Mouse (Mus musculus): ENCODE data around the gene Arrdc2. TPM values are rescaled to one million over a fixed set of nuclear protein-coding genes. Genes with fewer than 3 reads are reported as not detected.

Arrdc2 gene
- polyA plus RNA-seq, 1 experiment from 2014 or later, result 7.2 TPM

DNA sequence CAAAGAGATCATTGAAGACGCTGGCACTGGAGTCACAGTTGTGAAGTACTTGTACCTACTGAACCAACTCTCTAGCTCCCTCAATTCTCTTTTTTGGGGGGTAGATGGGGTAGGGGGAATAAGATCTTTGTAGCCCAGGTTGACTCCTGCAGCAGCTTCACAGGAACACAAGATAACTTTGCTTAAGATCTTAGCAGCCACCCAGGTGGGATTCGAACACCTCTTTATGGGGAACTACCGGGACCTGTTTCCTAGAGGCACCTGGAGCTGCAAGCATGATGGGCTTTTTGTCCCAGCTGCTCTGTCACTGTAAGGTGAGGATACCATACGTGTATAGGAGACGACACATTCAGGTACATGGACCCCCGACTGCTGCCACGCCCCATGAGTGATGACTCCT lies 27.0 kb upstream of the Arrdc2 start:
- 87% methylated on average over 7 of the region's 7 CpGs for WGBS
- H3K4me1 ChIP-seq (replicated peaks; ENCODE audit: control insufficient read depth, insufficient read depth, low read length), result peaks cover 48% of the 10 kb centered on the region
- no peak for DNase-seq (ENCODE audit: low spot score)

GRCm38 (mm10) chr8:70866001-70866520 lies 26.5 kb upstream of the Arrdc2 start:
- Histone ChIP-seq H3K9ac (peak overlapping the region; percentile 60), H3K27ac (peak overlapping the region; percentile 92), H3K4me3 (replicated peaks; ENCODE audit: low read length) (peak overlapping the region; percentile 20), H3K27me3 (ENCODE audit: control insufficient read depth, insufficient read depth, low read length) (no peaks in the 10 kb centered on the region), H3K36me3 (replicated peaks; ENCODE audit: control insufficient read depth, insufficient read depth) (peaks cover 7% of the 10 kb centered on the region; the same call in 1 of the 2 replicates), H3K9me3 (ENCODE audit: control insufficient read depth, low read length) (no peaks in the 10 kb centered on the region), H3K4me2 (replicated peaks) (peak overlapping the region; percentile 63), H3K4me1 (replicated peaks; ENCODE audit: control insufficient read depth, insufficient read depth, low read length) (peaks cover 48% of the 10 kb centered on the region)
- peak; percentile 5 for ATAC-seq (ENCODE audit: low FRiP score)
- no peak for DNase-seq (ENCODE audit: low spot score)
- 8% methylated on average over 12 of the region's 12 CpGs for WGBS

More for the DNA sequence above, 27.0 kb upstream of the Arrdc2 start:
- no peak for ATAC-seq (ENCODE audit: low FRiP score)
- Histone ChIP-seq H3K27ac (peak overlapping the region; percentile 92), H3K36me3 (replicated peaks; ENCODE audit: control insufficient read depth, insufficient read depth) (peaks cover 7% of the 10 kb centered on the region; the same call in 1 of the 2 replicates), H3K4me2 (replicated peaks) (no peak overlapping the region), H3K27me3 (ENCODE audit: control insufficient read depth, insufficient read depth, low read length) (no peaks in the 10 kb centered on the region), H3K9me3 (ENCODE audit: control insufficient read depth, low read length) (no peaks in the 10 kb centered on the region), H3K9ac (peak overlapping the region; percentile 60; the same call in 1 of the 2 replicates), H3K4me3 (replicated peaks; ENCODE audit: low read length) (no peak overlapping the region)

GRCm38 (mm10) chr8:70865350-70866000 lies 26.0 kb upstream of the Arrdc2 start:
- Histone ChIP-seq H3K27me3 (ENCODE audit: control insufficient read depth, insufficient read depth, low read length) (no peaks in the 10 kb centered on the region), H3K27ac (peak overlapping the region; percentile 96), H3K4me2 (replicated peaks) (peak overlapping the region; percentile 79), H3K4me1 (replicated peaks; ENCODE audit: control insufficient read depth, insufficient read depth, low read length) (peaks cover 48% of the 10 kb centered on the region), H3K9ac (peak overlapping the region; percentile 75), H3K9me3 (ENCODE audit: control insufficient read depth, low read length) (no peaks in the 10 kb centered on the region), H3K36me3 (replicated peaks; ENCODE audit: control insufficient read depth, insufficient read depth) (peaks cover 7% of the 10 kb centered on the region; the same call in 1 of the 2 replicates), H3K4me3 (replicated peaks; ENCODE audit: low read length) (peak overlapping the region; percentile 44)
- WGBS, result under 1% methylated on average over 46 of the region's 46 CpGs
- DNase-seq (ENCODE audit: low spot score), result peak; percentile 100
- peak; percentile 89 for ATAC-seq (ENCODE audit: low FRiP score)

GRCm38 (mm10) chr8:70864712-70865221 lies 25.2 kb upstream of the Arrdc2 start:
- Histone ChIP-seq H3K9ac (peak overlapping the region; percentile 75), H3K4me2 (replicated peaks) (peak overlapping the region; percentile 79), H3K9me3 (ENCODE audit: control insufficient read depth, low read length) (no peaks in the 10 kb centered on the region), H3K36me3 (replicated peaks; ENCODE audit: control insufficient read depth, insufficient read depth) (peaks cover 7% of the 10 kb centered on the region; the same call in 1 of the 2 replicates), H3K27me3 (ENCODE audit: control insufficient read depth, insufficient read depth, low read length) (no peaks in the 10 kb centered on the region), H3K4me1 (replicated peaks; ENCODE audit: control insufficient read depth, insufficient read depth, low read length) (peaks cover 48% of the 10 kb centered on the region), H3K4me3 (replicated peaks; ENCODE audit: low read length) (peak overlapping the region; percentile 44), H3K27ac (peak overlapping the region; percentile 96)
- WGBS, result under 1% methylated on average over 24 of the region's 24 CpGs
- DNase-seq (ENCODE audit: low spot score) (peak; percentile 60), ATAC-seq (ENCODE audit: low FRiP score) (peak; percentile 6)

DNA sequence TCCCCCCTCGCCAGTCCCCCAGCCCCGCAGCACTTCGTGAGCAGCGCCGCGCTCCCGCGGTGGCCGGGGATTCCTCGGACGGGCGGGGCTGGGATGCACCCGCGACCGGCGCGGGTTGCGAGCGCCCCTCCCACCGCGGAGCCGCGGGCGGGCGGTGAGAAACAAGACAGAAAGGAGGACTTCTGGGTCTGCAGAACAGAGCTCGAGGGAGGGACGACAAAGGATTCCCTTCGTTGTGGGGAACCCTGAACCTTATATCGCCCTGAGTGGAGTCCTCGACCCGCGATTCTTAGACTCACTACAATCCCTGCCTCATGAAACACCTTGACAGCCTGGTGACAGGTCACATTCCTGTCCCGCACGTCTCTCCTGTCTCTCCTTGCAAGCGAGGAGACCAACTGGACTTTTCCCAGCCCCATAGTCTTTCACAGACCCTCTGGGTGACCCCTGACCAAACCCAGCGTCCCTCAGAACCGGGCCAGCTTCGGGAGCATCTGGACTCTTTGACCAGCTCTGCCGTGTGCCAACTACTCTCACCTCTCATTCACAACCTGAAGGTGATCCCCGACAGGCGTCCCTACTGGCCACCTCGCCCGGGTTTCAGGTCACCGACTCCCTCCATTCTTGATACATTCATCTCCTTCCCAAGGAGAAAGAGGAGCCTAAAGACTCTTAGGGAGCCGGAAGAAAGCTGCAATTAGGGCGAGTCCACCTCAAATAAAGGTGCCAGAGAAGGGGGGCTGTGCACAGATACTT lies 24.6 kb upstream of the Arrdc2 start:
- DNase-seq (ENCODE audit: low spot score) (peak; percentile 43), ATAC-seq (ENCODE audit: low FRiP score) (no peak)
- Histone ChIP-seq H3K9me3 (ENCODE audit: control insufficient read depth, low read length) (no peaks in the 10 kb centered on the region), H3K4me1 (replicated peaks; ENCODE audit: control insufficient read depth, insufficient read depth, low read length) (peaks cover 45% of the 10 kb centered on the region), H3K9ac (peak overlapping the region; percentile 75), H3K4me3 (replicated peaks; ENCODE audit: low read length) (peak overlapping the region; percentile 44), H3K4me2 (replicated peaks) (peak overlapping the region; percentile 79), H3K27me3 (ENCODE audit: control insufficient read depth, insufficient read depth, low read length) (no peaks in the 10 kb centered on the region), H3K27ac (peak overlapping the region; percentile 96), H3K36me3 (replicated peaks; ENCODE audit: control insufficient read depth, insufficient read depth) (peaks cover 7% of the 10 kb centered on the region; the same call in 1 of the 2 replicates)
- under 1% methylated on average over 46 of the region's 46 CpGs for WGBS

DNA sequence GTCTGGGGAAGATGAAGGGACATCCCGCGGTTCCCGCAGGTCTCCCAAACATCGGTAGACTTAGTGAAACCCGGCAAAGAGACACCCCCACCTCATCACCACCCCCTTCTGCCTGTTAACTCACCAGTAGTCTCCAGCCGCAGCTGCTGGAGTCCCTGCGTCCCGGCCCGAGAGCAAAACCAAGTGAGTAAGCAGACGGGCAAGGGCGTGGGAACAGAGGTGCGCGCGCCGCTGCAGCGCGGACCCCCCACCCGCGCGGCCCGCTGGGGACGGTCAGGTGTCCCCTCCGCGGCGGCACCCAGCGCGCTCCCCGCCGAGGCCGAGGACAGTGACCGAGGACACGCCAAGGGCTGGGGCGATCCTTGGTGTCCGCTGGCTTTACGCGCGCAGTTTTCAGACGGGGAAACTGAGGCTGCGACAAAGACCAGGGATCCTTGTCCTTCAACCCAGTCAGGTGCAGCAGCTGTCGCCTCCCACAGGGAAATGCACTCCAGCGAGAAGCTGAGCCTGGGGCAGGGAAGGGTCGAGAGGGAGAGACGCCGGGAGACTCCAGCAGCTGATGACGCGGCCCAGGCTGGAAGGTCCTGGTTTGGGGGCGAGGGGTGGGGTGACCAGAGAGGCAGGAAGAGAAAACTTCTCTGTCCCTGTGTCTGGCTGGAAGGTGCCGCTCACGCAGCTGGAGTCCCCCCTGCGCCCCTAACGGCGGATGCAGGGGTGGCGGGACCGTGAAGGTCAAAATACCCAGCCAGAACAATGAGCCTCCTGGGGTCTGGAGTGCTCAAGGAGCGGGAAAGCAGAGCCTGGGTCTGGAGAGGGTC lies 23.5 kb upstream of the Arrdc2 start, which contains the start of gene Kcnn1:
Kcnn1 (minus strand) TSS at position 435 of the 818 bp plus-strand sequence.
- peak; percentile 34 for DNase-seq (ENCODE audit: low spot score)
- H3K27me3 ChIP-seq (ENCODE audit: control insufficient read depth, insufficient read depth, low read length), result no peaks in the 10 kb centered on the region
- peak within 1 kb of the TSS; percentile 44 for H3K4me3 ChIP-seq (replicated peaks; ENCODE audit: low read length)
- H3K9ac ChIP-seq, result peak within 1 kb of the TSS; percentile 75
- H3K4me2 ChIP-seq (replicated peaks), result peak within 1 kb of the TSS; percentile 79
- H3K9me3 ChIP-seq (ENCODE audit: control insufficient read depth, low read length), result no peaks in the 10 kb centered on the region
- ATAC-seq (ENCODE audit: low FRiP score), result no peak
- H3K27ac ChIP-seq, result peak within 1 kb of the TSS; percentile 96
- WGBS, result under 1% methylated on average over 55 of the region's 55 CpGs
- peaks cover 5% of the 10 kb centered on the region; the same call in 1 of the 2 replicates for H3K36me3 ChIP-seq (replicated peaks; ENCODE audit: control insufficient read depth, insufficient read depth)
- H3K4me1 ChIP-seq (replicated peaks; ENCODE audit: control insufficient read depth, insufficient read depth, low read length), result peaks cover 42% of the 10 kb centered on the region

- Histone ChIP-seq H3K4me1 (replicated peaks; ENCODE audit: control insufficient read depth, insufficient read depth, low read length) (peaks cover 26% of the 10 kb centered on the region), H3K4me2 (replicated peaks) (no peak overlapping the region), H3K4me3 (replicated peaks; ENCODE audit: low read length) (no peak overlapping the region), H3K27ac (no peak overlapping the region), H3K36me3 (replicated peaks; ENCODE audit: control insufficient read depth, insufficient read depth) (peaks cover 9% of the 10 kb centered on the region; the same call in 1 of the 2 replicates), H3K27me3 (ENCODE audit: control insufficient read depth, insufficient read depth, low read length) (no peaks in the 10 kb centered on the region), H3K9me3 (ENCODE audit: control insufficient read depth, low read length) (no peaks in the 10 kb centered on the region), H3K9ac (0 out of 2 replicates have a peak overlapping the region, but pooled peaks have one; percentile 17)
- DNase-seq (ENCODE audit: low spot score) (no peak), ATAC-seq (ENCODE audit: low FRiP score) (no peak)
- 7% methylated on average over 4 of the region's 4 CpGs for WGBS
Observed at GRCm38 (mm10) chr8:70857516-70857915, 18.0 kb upstream of the Arrdc2 start.

DNA sequence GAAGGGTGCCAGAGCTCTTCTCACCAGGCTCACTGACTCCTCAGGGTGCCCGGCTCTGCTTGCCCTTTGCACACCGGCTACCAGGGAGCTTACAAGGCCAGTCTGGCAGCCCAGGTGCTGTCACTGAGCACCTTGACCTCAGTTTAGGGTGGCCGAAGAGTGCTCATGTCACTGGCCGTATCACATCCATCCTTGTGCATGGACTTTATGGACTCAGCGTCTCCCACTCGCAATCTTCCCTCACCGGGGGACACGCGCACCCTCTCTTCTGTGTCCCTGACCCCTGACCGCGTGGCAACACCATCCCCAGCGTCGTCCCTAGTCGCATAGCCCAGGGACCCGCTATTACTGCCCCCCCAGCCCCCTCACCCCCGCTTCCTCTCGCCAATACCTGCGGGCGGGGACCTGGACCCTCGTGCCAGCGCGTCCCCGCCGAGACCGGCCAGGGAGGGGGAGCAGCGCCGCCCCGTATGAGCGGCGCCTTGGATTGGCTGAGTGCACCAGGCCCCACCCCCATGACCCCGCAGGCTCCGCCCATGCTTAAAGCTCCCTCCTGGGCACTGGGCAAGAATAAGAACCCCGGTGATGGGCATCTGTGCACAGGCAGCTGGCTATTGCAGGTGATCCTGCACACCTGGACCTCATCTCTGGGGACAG lies 17.1 kb upstream of the Arrdc2 start:
- ATAC-seq (ENCODE audit: low FRiP score) (peak; percentile 82), DNase-seq (ENCODE audit: low spot score) (peak; percentile 70)
- H3K9me3 ChIP-seq (ENCODE audit: control insufficient read depth, low read length), result no peaks in the 10 kb centered on the region
- peak overlapping the region; percentile 70 for H3K9ac ChIP-seq
- H3K4me1 ChIP-seq (replicated peaks; ENCODE audit: control insufficient read depth, insufficient read depth, low read length), result peaks cover 19% of the 10 kb centered on the region
- peak overlapping the region; percentile 41 for H3K4me3 ChIP-seq (replicated peaks; ENCODE audit: low read length)
- H3K36me3 ChIP-seq (replicated peaks; ENCODE audit: control insufficient read depth, insufficient read depth), result peaks cover 10% of the 10 kb centered on the region; the same call in 1 of the 2 replicates
- no peaks in the 10 kb centered on the region for H3K27me3 ChIP-seq (ENCODE audit: control insufficient read depth, insufficient read depth, low read length)
- WGBS, result 8% methylated on average over 29 of the region's 33 CpGs
- H3K4me2 ChIP-seq (replicated peaks), result peak overlapping the region; percentile 76
- no peak overlapping the region for H3K27ac ChIP-seq
